Mouse (Mus musculus): ENCODE results near the gene Olfr1424. TPM values are rescaled to one million over a fixed set of nuclear protein-coding genes. Genes with fewer than 3 reads are reported as not detected.

Gene Olfr1424
- total RNA-seq, 2 experiments from 2014 or later, result not detected

- intact Hi-C loops (cut with DNase I), result loop anchor here (5.0 to 10.0 kb wide), 3 partner anchors 492 to 784 kb away; partner anchors contain the start of genes Dtx4, Gm4952, Lpxn and Zfp91
- peak in 1 of 2 experiments; percentile 46 for DNase-seq (ENCODE audit: low spot score in 2 of 2)
These were observed 52.2 kb downstream of the Olfr1424 start for GRCm38 (mm10) chr19:12010281-12010771.

- DNase-seq (ENCODE audit: low spot score in 2 of 2), result peak; percentile 75 to 87
- intact Hi-C loops (cut with DNase I), result loop anchor here (5.0 to 10.0 kb wide), 5 partner anchors 42 to 785 kb away; partner anchors contain the start of genes Dtx4, Gm4952, Lpxn and Osbp
These were observed 52.8 kb downstream of the Olfr1424 start for GRCm38 (mm10) chr19:12009501-12010280.

Other genes with a start within 250 kb of the Olfr1424 start
- gene Stx3, start 243.3 kb downstream of the Olfr1424 start, total RNA-seq (2021), result 10 to 100 TPM; 18.0 to 20.0 TPM
- gene Olfr1417, start 223.5 kb downstream of the Olfr1424 start, total RNA-seq (2021), result not detected
- not detected for gene Olfr1418, start 201.6 kb downstream of the Olfr1424 start, total RNA-seq (2021)
- gene Olfr1419, start 187.6 kb downstream of the Olfr1424 start, total RNA-seq (2021), result not detected
- not detected for gene Olfr1420, start 176.1 kb downstream of the Olfr1424 start, total RNA-seq (2021)
- gene Patl1, start 150.3 kb downstream of the Olfr1424 start, total RNA-seq (2021), result 10 to 100 TPM; 17.7 to 19.8 TPM
- gene Osbp, start 96.7 kb downstream of the Olfr1424 start, total RNA-seq (2021), result 10 to 100 TPM; 57.0 to 60.3 TPM
- not detected for gene Olfr1423, start 21.4 kb downstream of the Olfr1424 start, total RNA-seq (2021)
- not detected for gene Olfr1425, start 15.0 kb upstream of the Olfr1424 start, total RNA-seq (2021)
- gene Olfr1426, start 29.3 kb upstream of the Olfr1424 start, total RNA-seq (2021), result not detected
- gene Olfr1427, start 40.7 kb upstream of the Olfr1424 start, total RNA-seq (2021), result not detected
- gene Olfr1428, start 53.2 kb upstream of the Olfr1424 start, total RNA-seq (2021), result not detected
- not detected for gene Olfr76, start 60.5 kb upstream of the Olfr1424 start, total RNA-seq (2021)
- not detected for gene Olfr1555-ps1, start 107.4 kb upstream of the Olfr1424 start, total RNA-seq (2021)
- not detected for gene Olfr1431, start 138.0 kb upstream of the Olfr1424 start, total RNA-seq (2021)
- gene Olfr1432, start 169.9 kb upstream of the Olfr1424 start, total RNA-seq (2021), result not detected
- gene Olfr262, start 179.0 kb upstream of the Olfr1424 start, total RNA-seq (2021), result not detected
- gene Olfr235, start 198.3 kb upstream of the Olfr1424 start, total RNA-seq (2021), result not detected
- not detected for gene Olfr1434, start 217.2 kb upstream of the Olfr1424 start, total RNA-seq (2021)
- not detected for gene Olfr1436, start 236.4 kb upstream of the Olfr1424 start, total RNA-seq (2021)